Mouse (Mus musculus) small intestine, adult 2 months (tissue): Measurements from ENCODE around the gene Cd300ld5. TPM values are rescaled to one million over a fixed set of nuclear protein-coding genes. Genes with fewer than 3 reads are reported as not detected.

Source experiments
- H3K27ac ChIP-seq: fragments of 200-500 bp; 2 replicates; pipeline ENCODE4 v1.5.1; 2012; ENCODE audit warnings: low read depth, low read length, control low read depth, inconsistent platforms; ENCODE audit not compliant: insufficient read depth
- H3K27me3 ChIP-seq: fragments of 200-500 bp; 2 replicates; pipeline ENCODE4 v1.6.1; 2012; ENCODE audit warnings: mild to moderate bottlenecking, moderate library complexity, low read length, inconsistent platforms; ENCODE audit not compliant: control insufficient read depth, insufficient read depth
- H3K36me3 ChIP-seq: fragments of 200-500 bp; 2 replicates; pipeline ENCODE4 v1.6.1; 2012; ENCODE audit warnings: mild to moderate bottlenecking, low read length, control low read depth, inconsistent platforms; ENCODE audit not compliant: control insufficient read depth, insufficient read depth
- H3K4me1 ChIP-seq: fragments of 200-500 bp; 2 replicates; pipeline ENCODE4 v1.6.1; 2012; ENCODE audit warnings: low read length, inconsistent platforms, mixed read lengths; ENCODE audit not compliant: control insufficient read depth, insufficient read depth, insufficient read length
- H3K4me3 ChIP-seq: fragments of 200-500 bp; 2 replicates; pipeline ENCODE4 v1.5.1; 2012; ENCODE audit warnings: low read depth, mild to moderate bottlenecking, control low read depth, inconsistent platforms, low read length, moderate library complexity
- CTCF ChIP-seq: fragments of 200-500 bp; IDR thresholded peaks from 2 replicates; pipeline ENCODE4 v1.5.1; 2012; ENCODE audit warnings: low read depth, mild to moderate bottlenecking, control low read depth, inconsistent platforms, low read length, moderate library complexity, mixed read lengths; ENCODE audit not compliant: insufficient replicate concordance, insufficient read length; ENCODE audit errors: extremely low read depth
- POLR2A ChIP-seq: fragments of 200-500 bp; IDR thresholded peaks from 2 replicates; pipeline ENCODE4 v1.6.1; 2012; ENCODE audit warnings: low read depth, mild to moderate bottlenecking, control low read depth, inconsistent platforms, low read length, moderate library complexity
- WGBS: fragments of 180-500 bp; shearing (Covaris S2); methylation state at CpG from one replicate; pipeline ENCODE4 v1.1.7; 2018; 5-methylcytosine and 5-hydroxymethylcytosine counted together
- polyA plus RNA-seq: library from polyadenylated mRNA; depleted of rRNA; stranded (reverse); fragments of >200 nt; gene quantifications from 2 replicates; pipeline ENCODE4 v1.2.3, GENCODE M21; 2012

The Cd300ld5 gene
- polyA plus RNA-seq, 1 experiment: not detected

DNA sequence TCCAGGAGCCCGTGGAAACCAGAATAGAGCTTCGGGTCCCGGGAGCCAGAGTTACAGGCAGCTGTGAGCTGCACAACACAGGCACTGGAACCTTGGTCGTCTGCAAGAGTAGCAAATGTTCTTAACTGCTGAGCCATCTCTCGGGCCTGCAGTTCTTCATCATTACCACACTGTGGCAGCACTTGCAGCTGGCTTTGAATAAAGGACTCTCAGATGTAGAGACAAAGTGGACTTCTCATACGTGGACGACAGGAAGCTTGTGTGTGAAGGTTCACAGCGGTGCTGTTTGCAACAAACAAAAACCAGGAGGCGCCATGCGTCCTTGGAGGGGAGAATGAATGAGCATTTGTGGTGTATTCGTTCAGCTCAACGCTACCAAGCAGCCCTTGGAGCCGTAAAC lies 43.3 kb upstream of the Cd300ld5 start:
- Histone ChIP-seq H3K4me3 (no peak overlapping the region), H3K36me3 (no peaks in the 10 kb centered on the region), H3K27ac (no peak overlapping the region), H3K27me3 (no peaks in the 10 kb centered on the region), H3K4me1 (peaks cover 16% of the 10 kb centered on the region)
- no peak for TF ChIP-seq POLR2A
- peak; percentile 62; the same call in 1 of the 2 replicates for TF ChIP-seq CTCF
- 30% methylated on average over 13 of the region's 13 CpGs for WGBS

DNA sequence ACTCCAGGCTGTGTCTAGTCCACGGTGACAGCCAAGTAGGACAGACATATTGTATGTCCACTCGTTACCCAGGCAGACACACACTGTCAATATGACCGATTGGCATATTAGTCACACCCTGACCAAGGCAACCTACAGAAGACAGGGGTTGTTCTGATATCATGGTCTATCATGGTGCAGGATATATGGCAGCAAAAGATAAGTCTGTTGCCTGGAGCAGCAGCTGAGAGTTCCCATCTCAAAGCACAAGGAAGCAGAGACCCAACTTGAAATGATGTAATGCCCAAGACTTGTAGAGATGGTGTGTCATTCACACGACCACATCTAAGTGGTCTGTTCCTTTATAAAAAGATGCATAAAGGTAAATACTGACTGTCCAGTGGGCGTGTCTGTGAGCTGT lies 41.1 kb upstream of the Cd300ld5 start:
- Histone ChIP-seq H3K27ac (no peak overlapping the region), H3K4me3 (no peak overlapping the region), H3K4me1 (peaks cover 3% of the 10 kb centered on the region), H3K27me3 (no peaks in the 10 kb centered on the region), H3K36me3 (no peaks in the 10 kb centered on the region)
- WGBS: 74% methylated on average over 5 of the region's 5 CpGs
- TF ChIP-seq CTCF (no peak), POLR2A (no peak)

DNA sequence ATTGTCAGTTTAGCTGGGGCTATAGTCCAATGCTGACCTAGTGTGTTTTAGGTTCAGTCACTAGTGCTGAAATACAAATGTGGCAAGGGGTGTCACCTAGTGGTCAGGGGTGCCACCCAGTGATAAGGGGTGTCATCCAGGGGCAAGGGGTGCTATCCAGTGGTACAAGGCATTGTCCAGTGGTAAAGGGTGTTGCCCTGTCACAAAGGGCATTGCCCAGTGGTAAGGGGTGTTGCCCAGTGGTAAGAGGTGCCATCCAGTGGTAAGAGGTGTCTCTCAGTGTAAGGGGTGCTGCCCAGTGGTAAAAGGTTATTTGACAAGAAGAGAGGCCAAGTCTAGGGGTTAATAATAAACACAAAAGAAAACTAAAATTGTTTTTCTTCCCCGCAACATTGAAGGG lies 39.9 kb upstream of the Cd300ld5 start:
- no peaks in the 10 kb centered on the region for H3K36me3 ChIP-seq
- H3K4me3 ChIP-seq: no peak overlapping the region
- no peak overlapping the region for H3K27ac ChIP-seq
- TF ChIP-seq POLR2A (no peak), CTCF (no peak)
- H3K4me1 ChIP-seq: no peaks in the 10 kb centered on the region; the same call in 1 of the 2 replicates
- WGBS: 91% methylated on average over 1 of the region's 1 CpGs
- H3K27me3 ChIP-seq: no peaks in the 10 kb centered on the region

DNA sequence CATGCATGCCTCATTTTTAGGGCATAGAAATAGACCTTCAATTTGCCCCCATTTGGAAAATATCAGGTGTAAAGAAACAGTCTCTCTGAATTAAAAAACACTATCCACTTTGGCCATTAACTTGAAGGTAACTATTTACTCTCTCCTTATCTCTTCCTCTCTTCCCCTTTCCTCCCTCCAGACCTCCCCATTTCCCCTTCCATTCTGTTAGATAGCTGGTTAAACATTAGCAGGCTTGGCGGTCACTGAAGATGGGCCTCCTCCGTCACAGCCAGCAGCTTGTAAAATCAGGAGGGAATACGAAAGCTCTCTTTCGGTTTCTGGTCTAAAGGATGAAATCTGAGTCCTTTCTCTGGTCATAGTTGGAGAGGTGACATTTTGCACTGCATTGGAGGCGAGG lies 38.3 kb upstream of the Cd300ld5 start:
- Histone ChIP-seq H3K27ac (no peak overlapping the region), H3K4me3 (no peak overlapping the region), H3K4me1 (peaks cover 7% of the 10 kb centered on the region), H3K36me3 (no peaks in the 10 kb centered on the region), H3K27me3 (0 out of 2 replicates have a peak, but pooled peaks cover 5% of the 10 kb centered on the region)
- 19% methylated on average over 5 of the region's 5 CpGs for WGBS
- TF ChIP-seq POLR2A (no peak), CTCF (no peak)

DNA sequence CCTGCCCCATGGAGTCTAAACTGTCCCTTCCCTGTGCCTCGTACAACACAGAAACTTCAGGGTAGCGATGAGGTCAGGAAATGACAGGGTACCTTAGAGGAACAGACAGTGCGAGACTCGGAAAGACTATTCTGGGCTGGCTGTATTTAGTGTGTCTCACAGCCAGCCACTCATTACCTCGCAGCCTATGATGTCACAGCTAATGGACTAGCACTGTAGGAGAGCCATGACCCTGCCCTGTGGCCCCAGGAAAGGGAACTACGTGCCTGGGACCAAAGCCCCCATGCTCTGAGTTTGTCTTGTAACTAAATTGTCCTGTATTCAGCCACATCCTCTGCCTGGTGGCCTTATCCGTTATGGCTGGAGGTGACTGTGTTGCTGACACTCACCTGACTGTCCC lies 37.8 kb upstream of the Cd300ld5 start:
- H3K4me1 ChIP-seq: peaks cover 7% of the 10 kb centered on the region
- H3K36me3 ChIP-seq: no peaks in the 10 kb centered on the region
- no peak overlapping the region for H3K4me3 ChIP-seq
- 48% methylated on average over 7 of the region's 7 CpGs for WGBS
- no peak overlapping the region for H3K27ac ChIP-seq
- TF ChIP-seq POLR2A (no peak), CTCF (no peak)
- 0 out of 2 replicates have a peak, but pooled peaks cover 5% of the 10 kb centered on the region for H3K27me3 ChIP-seq

DNA sequence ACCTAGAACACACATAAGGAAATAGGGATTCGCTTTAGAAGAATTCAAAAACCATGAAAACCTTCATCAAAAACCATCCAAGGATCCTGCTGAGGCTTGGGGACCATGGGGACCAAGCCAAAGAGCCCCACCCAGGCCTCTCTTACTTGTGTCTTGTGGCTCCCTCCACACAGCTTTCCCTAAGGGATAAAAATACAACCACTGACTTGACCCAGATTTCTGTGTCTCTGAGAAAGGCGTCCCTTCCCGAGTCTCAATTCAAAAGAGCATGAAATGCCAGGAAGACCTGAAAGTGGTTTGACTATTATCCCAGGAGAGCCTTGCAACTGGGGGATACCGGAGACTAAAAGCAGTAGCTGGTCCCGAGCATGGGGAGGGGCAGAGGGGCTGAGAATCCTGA lies 35.4 kb upstream of the Cd300ld5 start:
- H3K27me3 ChIP-seq: 0 out of 2 replicates have a peak, but pooled peaks cover 5% of the 10 kb centered on the region
- H3K4me3 ChIP-seq: no peak overlapping the region
- peaks cover 7% of the 10 kb centered on the region for H3K4me1 ChIP-seq
- H3K36me3 ChIP-seq: no peaks in the 10 kb centered on the region
- no peak overlapping the region for H3K27ac ChIP-seq
- WGBS: 77% methylated on average over 5 of the region's 5 CpGs
- TF ChIP-seq CTCF (no peak), POLR2A (no peak)

DNA sequence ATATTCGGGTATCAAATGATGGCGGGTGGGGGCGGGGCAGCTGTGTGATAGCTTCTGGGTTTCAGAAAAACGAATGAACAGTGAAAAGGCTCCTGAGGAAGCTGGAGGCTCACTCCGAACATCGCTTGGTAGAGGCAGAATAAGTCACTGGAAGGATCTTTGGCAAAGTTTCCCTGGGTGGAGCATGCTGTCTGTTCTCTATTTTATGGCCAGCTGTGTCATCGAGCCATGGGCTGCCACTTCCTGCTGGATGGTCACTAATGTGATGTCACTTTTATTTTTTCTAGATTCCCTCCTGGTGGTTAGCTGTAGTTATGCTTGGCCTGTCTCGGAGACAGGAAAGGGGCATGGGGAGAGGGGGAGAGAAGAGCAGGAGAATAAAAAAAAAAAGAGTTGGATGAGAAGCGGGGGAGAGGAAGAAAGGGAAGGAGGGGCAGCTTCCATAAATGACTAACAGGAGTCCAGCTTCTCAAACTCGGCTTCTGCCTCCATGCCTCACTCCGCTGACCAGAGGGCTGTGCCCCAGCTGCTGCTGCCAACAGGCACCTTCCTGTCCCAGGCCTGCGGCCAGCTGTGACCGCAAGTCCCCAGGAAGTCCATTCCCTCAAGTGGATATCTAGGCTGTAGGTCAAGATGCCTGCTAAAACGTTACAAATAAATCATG lies 34.2 kb upstream of the Cd300ld5 start:
- 0 out of 2 replicates have a peak, but pooled peaks cover 5% of the 10 kb centered on the region for H3K27me3 ChIP-seq
- H3K4me3 ChIP-seq: no peak overlapping the region
- TF ChIP-seq POLR2A: no peak
- no peak for TF ChIP-seq CTCF
- WGBS: 16% methylated on average over 14 of the region's 14 CpGs
- no peaks in the 10 kb centered on the region for H3K36me3 ChIP-seq
- peaks cover 7% of the 10 kb centered on the region for H3K4me1 ChIP-seq
- H3K27ac ChIP-seq: peak overlapping the region; percentile 8; the same call in 1 of the 2 replicates

DNA sequence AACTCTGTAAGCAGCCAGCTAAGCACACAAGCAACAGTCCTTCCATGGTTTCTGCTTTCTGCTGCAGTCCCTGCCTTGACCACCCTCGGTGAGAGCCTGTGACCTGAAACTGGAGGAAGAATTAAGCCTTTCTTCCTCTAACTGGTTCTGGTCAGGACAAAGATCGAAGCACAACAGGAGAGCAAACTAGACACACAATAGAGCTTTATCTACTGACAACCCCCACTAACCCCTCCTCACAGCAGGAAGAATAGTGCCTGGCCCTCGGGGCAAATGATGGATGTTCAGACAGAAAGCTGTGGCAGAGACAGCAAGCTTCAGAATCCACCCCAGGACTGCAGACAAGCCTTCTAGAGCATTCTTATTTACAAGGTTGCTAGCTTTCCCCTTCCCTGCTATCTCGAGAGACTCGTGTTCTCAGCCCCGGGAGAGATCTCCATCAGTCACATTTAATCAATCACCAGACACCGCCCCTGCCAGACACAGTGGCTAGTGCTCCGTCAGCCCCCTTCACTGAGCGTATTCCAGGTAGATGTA lies 33.5 kb upstream of the Cd300ld5 start:
- H3K4me1 ChIP-seq: peaks cover 7% of the 10 kb centered on the region
- 9% methylated on average over 9 of the region's 9 CpGs for WGBS
- H3K4me3 ChIP-seq: no peak overlapping the region
- H3K27me3 ChIP-seq: 0 out of 2 replicates have a peak, but pooled peaks cover 5% of the 10 kb centered on the region
- no peaks in the 10 kb centered on the region for H3K36me3 ChIP-seq
- no peak for TF ChIP-seq POLR2A
- no peak overlapping the region for H3K27ac ChIP-seq
